Mouse (Mus musculus): Measurements from ENCODE around the gene Cacna2d3. TPM values are rescaled to one million over a fixed set of nuclear protein-coding genes. Genes with fewer than 3 reads are reported as not detected.

The Cacna2d3 gene
- 3.1 and 3.5 TPM in 2 replicates for total RNA-seq (2021)
- long read RNA-seq, experiment 1, partial matches to known transcripts: 0 of 2 reads
- long read RNA-seq, experiment 1, other reads (novel, unspliced or antisense): 2 of 2 reads
- long read RNA-seq, experiment 2, partial matches to known transcripts: 0 of 1 reads
- long read RNA-seq, experiment 2, other reads (novel, unspliced or antisense): 1 of 1 reads

- peak; percentile 79 for DNase-seq
Measured at GRCm38 (mm10) chr14:29721488-29722385, at the start of gene Cacna2d3. Gene Cacna2d3 (minus strand): TSS chr14:29721864.

GRCm38 (mm10) chr14:29769486-29769885 is 47.8 kb upstream of the Cacna2d3 start:
- no peak for DNase-seq

- peak; percentile 12 for DNase-seq
Measured at GRCm38 (mm10) chr14:29752876-29753275, 31.2 kb upstream of the Cacna2d3 start.

GRCm38 (mm10) chr14:29738751-29739150 is 17.1 kb upstream of the Cacna2d3 start:
- no peak for DNase-seq

- no peak for DNase-seq
Measured at GRCm38 (mm10) chr14:29730256-29730655, 8.6 kb upstream of the Cacna2d3 start.

GRCm38 (mm10) chr14:29729009-29729408 is 7.3 kb upstream of the Cacna2d3 start:
- no peak for DNase-seq

GRCm38 (mm10) chr14:29727596-29727995 is 5.9 kb upstream of the Cacna2d3 start:
- no peak for DNase-seq

- no peak for DNase-seq
Measured at GRCm38 (mm10) chr14:29723267-29723666, 1.6 kb upstream of the Cacna2d3 start.

GRCm38 (mm10) chr14:29722386-29723221 is 940 bp upstream of the Cacna2d3 start:
- peak; percentile 56 for DNase-seq

GRCm38 (mm10) chr14:29721131-29721487 is 555 bp downstream of the Cacna2d3 start:
- no peak for DNase-seq

- no peak for DNase-seq
Measured at GRCm38 (mm10) chr14:29720334-29720911, 1.2 kb downstream of the Cacna2d3 start.

- DNase-seq: peak; percentile 22
Measured at GRCm38 (mm10) chr14:29712621-29713020, 9.0 kb downstream of the Cacna2d3 start.

GRCm38 (mm10) chr14:29707561-29708335 is 13.9 kb downstream of the Cacna2d3 start:
- no peak for DNase-seq

GRCm38 (mm10) chr14:29702762-29703161 is 18.9 kb downstream of the Cacna2d3 start:
- DNase-seq: no peak

- DNase-seq: peak; percentile 65
Measured at GRCm38 (mm10) chr14:29696131-29696530, 25.5 kb downstream of the Cacna2d3 start.

GRCm38 (mm10) chr14:29672436-29673050 is 49.1 kb downstream of the Cacna2d3 start:
- DNase-seq: peak; percentile 4

GRCm38 (mm10) chr14:29669826-29670225 is 51.8 kb downstream of the Cacna2d3 start:
- DNase-seq: no peak

GRCm38 (mm10) chr14:29657006-29657405 is 64.7 kb downstream of the Cacna2d3 start:
- DNase-seq: peak; percentile 60

- no peak for DNase-seq
Measured at GRCm38 (mm10) chr14:29650591-29650990, 71.1 kb downstream of the Cacna2d3 start.

- no peak for DNase-seq
Measured at GRCm38 (mm10) chr14:29648721-29649120, 72.9 kb downstream of the Cacna2d3 start.

GRCm38 (mm10) chr14:29645421-29645820 is 76.2 kb downstream of the Cacna2d3 start:
- no peak for DNase-seq

Data from adrenal gland, postnatal 14 days (tissue).